Mouse (Mus musculus) embryo, embryonic 11.5 days (tissue): ENCODE measurements around the gene Hjurp.
"Not testable (repeated sequence)": the region's sequence is repeated elsewhere in the genome, so short reads cannot be mapped to it uniquely, and the experiment has no call there.

ENCODE experiments used
- DNase-seq: peaks from one replicate; pipeline ENCODE4 v3.0.0-alpha.2; 2012; ENCODE audit warnings: low read depth, low spot score

Hjurp gene

DNA sequence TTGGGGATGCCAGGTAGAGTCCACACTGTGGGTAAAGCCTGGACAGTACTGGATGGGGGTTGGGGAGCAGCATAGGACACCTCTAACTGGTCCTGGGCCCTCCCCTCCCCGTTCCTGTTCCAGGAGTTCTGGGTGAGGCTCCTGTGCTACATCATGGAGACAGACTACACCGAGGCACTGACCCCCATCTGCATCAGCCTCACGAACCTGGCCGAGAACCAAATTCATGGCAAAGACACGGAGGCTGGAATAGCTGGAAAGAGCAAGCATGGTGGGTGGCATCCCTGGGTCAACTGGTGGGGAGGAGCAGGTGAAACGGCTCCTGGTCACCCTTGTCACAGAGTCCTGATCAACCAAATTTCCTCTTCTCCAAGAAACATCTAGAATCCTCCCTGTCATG is 38.7 kb downstream of the Hjurp start:
- no peak for DNase-seq

DNA sequence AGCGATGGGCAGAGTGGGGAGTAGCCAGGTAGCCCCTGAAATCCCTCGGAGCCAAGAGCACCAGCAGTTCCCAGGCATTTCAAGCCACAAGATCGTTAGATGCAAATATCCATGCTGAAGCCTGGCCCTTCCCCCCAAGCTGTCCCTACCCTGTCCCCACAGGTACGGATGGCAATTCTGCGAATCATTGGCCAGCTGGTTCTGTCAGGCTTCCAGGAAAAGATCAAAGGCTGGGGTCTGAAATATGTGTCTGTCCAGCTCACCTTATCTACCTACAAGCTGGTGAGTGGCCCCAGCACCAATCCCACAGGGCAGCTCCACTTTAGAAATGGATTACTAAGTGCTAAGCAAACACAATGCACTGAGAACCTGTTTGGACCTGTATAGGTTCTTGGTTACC is 40.1 kb downstream of the Hjurp start:
- DNase-seq, result no peak

DNA sequence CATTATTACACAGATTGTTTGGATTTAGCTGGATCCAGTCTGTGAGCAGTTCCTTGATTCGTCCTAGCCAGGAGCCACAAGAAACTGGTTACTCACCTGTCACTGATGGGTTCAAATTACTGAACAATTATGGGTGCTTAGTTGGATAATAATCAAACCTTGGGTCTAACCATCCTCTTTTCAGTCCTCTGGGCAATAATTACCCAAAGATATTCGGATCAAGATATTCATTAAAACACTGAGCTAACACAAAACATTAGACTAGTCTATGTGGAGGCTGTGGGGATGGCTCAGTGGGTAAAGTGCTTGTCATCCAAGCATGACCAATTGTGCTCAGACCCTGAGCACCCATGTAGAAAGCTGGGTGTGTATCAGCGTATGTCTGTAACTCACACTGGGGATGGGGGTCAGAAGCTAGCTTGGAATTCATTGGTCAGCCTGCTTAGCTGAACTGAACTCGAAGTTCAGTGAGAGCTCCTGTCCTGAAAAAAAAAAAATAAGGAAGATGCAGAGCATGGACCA is 41.5 kb downstream of the Hjurp start:
- no peak for DNase-seq

DNA sequence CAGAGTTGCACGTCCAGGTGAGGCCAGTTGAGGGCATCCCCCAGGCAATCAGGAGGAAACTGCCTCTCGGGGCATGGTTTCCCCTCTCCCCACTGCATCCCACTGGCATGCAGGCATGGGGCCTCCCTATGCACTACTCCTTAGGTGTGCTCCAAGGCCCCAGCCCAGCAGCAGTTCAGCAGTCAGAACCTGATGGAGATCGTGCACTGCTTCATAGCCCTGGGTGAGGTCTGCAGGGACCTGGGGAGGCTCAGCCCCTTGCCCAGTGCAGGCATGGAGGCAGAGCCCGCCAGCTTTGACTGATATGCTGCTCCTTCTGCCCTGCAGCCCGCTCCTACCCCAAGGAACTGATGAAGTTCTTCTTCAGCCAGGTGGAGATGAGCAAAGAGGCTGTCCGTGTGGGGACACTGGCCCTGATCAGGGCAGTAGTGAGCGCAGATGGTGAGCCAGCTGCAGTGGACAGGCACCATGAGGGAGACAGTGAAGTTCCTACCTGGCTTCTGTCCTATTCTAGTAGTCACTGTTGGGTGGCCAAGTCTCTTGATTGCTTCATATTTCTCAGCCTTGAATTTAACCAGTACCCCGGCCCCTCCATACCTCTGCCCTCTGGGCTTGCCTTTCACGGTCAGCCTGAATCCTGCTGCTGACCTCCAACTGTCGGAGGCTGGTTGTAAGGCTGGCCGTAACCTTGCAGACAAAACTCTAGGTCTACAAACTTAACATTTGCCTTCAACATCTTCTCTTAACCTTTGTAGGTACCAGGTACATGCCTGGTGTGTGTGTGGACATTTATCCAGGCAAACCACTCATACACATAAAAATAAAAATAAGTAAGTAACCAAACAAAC is 42.2 kb downstream of the Hjurp start:
- DNase-seq, result no peak

DNA sequence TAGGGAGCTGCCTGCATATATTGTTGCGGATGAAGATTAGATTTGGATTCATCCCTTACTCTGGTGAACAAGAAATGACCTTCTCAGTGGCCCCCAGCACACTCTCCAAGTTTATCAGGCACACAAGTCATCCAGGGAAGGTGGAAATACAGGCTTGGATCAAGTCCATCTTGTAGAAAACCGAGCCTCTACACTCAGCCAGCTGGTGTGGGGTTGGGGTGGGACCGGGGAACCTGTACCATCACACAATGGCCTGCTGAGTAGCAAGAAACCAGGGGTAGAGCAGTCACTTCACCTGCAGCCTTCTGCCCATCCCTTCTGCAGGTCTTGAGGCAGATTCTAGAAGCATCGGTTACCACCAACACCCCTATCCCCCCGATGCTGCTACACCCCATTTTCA is 42.8 kb downstream of the Hjurp start:
- no peak for DNase-seq

DNA sequence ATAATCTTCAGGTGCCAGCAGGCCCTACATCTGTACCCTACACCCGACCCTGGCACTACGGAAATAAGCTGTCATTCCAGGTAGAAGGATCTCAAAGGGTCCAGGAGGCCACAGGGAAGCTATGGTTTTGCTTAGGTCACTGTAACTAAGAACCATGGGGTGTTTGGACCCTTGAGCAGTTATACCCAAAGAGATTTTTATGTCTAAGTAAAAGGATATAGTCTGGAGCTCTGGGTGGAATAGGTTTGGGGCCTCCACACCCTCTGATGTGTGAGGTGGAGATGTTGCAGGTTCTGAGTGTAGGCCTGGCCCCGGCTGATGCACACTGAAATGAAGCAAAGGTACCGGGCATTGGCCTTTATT is 43.2 kb downstream of the Hjurp start:
- DNase-seq, result no peak

DNA sequence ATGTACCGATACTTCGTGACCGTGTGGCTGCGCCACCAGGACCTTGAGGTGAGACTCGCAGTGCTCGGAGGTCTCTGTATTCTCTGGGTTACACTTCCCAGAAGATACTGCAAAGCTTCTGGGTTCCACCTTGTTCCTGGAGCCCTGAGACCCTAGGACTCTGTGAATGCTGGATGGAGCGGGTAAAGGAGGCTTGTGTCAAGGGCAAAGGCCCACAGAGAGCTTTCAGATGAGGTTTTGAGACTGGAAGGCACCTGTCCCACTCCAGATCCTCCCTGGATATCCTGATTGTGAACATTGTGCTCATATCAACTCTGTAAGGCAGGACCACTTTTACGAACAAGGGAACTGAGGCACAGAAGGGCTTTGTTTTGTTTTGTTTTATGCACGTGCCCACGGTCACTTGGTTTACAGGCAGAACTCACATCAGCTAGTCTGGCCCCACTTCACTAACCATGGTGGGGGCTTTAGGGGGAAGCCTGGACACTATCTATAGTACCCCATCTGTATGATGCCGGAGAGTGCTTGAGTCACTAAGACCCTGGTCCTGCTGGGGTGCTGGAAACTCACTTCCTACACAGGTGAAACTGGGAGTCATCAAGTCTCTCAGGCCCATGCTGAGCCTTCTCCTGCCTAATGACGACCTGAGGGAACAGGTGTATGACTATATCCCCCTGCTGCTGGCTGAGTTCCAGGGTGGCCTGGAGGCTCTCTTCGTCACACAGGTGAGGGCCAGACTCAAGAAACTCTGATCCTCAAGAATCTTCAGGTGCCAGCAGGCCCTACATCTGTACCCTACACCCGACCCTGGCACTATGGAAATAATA is 43.8 kb downstream of the Hjurp start:
- DNase-seq, result no peak

DNA sequence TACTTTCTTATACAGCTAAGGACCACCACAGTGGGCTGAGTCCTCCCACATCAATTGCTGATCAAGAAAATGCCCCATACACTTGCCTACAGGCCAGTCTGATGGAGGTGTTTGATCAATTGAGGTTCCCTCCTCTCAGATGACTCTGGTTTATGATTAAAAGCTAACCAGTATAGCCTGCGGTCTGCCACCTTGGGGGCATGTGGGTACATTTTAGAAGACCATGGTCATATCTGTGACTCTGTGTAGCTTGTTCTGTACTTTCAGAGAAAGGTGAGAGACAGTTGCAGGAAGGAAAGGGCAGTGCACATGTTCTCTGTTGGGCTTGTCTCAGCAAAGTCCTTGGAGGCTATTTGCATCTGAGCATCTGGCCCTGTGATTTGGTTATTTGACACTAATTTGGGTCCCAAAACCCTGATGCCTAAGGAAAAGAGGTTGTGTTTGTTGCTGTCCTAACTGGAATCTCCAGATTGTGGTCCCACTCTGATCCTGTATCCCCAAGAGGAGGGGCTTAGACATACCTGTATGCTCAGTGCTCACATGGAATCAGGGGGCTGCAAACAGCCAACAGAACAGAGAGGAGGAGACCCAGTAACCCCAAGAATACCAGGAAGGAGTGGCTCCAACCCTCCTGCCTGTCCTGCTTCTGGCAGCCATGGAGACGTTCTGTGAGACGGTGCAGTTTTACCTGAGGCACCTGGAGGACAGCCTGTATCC is 44.6 kb downstream of the Hjurp start:
- no peak for DNase-seq

DNA sequence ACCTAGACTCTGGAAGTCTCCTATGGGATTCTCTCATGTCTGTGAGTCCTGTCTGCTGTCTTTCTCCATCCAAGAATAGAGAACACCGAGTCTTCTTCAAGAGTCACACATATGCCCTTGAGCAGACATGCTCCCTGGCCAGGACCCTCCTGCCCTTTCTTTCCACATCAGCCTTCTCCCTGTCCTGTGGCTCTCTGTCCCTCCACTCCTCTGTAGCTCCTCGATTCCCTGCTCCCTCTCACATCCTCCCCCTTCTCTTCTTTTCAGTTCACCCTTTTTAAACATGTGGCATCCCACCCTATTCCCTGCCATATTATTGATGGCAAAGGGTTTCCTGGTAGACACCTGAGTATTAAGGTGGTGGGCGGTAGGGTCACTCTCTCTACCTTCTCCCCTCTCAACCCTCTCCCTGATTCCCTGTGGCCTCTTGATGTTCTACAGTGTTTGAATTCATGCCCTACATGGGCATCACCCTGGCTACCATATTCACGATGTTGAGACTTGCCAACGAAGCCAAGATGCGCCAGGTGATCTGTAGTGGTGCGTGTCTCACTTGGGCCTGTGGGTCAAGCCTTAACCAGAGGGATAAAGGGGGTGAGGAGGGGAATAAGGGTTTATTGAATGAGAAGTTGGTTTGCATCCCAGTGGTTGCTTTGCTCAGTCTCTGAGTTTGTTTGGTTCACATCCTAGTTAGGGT is 45.5 kb downstream of the Hjurp start:
- DNase-seq, result no peak

DNA sequence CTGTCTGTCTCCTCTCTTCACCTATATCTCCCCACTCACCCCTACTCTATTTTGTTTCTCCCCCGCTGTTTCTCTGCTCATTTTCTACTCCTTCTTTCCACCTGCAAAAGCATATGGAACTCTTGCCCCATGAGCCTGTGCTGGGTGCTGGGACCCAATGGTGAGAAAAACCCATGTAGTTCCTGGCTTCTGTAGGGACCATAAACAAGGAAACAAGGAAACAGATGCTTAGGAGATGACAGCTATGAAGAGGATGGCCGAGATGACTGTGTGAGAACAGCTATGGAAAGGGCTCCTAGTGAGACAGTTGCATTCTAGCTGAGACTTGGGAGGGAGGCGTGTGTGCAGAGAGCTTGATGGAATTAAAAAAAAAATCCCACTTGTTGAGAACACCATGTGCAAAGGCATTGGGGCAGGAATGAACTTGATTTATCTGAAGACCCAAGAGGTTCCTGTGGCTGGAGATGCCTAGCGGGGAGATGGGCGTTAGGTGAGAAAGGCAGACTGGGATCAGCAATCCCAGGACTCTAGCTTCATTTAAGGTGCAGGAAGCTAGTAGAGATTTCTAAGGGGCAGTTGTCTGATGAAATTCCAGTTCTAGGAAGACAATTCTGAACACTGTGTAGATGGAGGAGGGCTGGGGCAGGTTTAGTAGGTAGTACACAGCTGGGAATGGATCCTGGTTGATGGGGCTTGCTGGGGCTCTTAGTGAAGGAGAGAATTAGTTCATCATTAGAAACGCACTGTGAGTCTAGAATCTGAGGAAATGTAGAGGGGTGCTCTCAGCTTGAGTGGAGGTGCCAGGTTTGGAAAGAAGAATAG is 46.2 kb downstream of the Hjurp start:
- DNase-seq, result no peak

DNA sequence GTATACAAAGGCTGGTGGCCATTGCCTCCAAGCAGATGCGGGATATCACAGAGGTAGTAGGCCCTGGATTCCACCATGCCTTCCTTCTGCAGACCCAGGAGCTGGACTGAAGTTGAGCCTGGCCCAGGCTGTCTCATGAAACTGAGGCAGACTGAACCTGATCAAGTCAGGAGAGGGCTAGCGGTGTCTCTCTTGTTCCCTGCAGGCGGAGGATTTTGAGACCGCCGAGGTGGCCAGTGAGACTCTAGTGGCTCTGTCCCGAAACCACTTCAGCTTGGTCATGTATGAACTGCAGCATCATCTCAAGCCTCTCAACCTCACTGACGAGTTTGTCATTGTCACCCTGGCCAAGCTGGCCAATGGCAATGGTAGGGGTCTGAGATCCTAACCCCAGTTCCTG is 47.0 kb downstream of the Hjurp start:
- no peak for DNase-seq

DNA sequence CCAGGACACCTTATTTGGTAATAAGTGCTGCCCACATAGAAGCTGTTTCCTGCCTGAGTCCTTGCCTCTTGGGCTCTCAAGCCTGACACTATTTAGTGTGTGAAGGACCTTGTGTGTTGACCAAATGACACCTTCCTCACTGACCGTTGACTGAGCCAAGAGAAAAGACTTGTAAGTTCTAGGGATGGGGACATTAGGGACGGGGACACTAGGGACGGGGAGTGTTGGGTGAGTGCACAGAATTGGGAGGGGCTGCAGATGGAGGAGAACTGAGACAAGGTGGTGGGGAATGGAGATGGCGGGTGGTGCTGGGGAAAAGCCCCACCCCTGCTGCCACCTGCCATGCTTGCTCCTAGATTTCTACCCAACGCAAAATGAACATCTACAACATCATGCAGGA is 47.4 kb downstream of the Hjurp start:
- DNase-seq, result no peak

DNA sequence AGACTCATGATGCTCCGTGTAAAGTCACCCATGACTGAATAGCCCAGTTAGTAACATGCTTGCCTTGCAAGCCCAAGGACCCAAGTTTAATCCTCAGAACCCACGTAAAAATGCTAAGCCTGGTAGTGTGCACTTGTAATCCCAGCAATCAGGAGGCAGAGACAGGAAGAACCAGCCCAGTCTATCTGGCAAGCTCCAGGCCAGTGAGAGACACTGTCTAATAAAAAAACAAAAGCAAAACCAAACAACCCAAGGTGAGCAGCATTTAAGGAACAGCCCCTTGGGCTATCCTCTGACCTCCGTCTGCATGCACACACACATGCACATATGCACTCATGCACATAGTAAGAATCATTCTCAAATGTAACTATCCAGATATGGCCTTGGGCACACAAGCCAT is 47.9 kb downstream of the Hjurp start:
- no peak for DNase-seq

DNA sequence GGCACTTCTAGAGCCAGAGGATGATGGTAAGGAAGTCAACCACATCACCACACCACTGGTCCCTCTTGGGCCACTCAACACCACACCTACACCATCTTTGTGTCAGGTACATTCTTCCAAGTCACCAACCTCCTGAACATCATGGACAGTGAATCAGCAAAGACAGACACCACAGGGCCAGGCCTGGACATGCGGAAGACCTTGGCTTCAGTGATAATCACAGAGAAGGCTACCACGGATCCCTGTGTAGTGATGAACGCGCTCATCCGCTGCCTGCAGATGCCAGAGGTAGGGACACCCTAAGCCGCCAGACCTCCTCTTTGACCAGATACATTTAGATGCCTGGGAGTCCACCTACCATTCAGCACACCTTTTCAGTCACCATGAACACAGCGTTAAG is 49.3 kb downstream of the Hjurp start:
- no peak for DNase-seq

DNA sequence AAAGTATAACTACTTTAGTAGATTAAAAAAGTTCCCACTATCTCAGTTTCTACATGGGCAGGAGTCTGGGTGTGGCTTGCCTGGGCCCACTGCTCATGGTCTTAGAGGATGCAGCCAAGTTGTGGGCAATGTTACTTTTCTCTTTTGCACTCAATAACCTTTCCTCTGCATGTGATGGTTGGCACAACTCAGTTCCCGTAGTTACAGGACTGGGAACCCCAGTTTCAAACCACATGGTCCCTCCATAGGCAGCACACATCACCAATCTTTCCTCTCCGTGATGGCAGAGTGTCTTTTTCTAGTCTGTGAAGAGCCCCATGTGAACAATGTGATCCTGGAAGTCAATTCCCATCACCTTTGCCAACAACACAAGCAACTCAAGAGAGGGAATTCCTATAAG is 50.0 kb downstream of the Hjurp start:
- no peak for DNase-seq

DNA sequence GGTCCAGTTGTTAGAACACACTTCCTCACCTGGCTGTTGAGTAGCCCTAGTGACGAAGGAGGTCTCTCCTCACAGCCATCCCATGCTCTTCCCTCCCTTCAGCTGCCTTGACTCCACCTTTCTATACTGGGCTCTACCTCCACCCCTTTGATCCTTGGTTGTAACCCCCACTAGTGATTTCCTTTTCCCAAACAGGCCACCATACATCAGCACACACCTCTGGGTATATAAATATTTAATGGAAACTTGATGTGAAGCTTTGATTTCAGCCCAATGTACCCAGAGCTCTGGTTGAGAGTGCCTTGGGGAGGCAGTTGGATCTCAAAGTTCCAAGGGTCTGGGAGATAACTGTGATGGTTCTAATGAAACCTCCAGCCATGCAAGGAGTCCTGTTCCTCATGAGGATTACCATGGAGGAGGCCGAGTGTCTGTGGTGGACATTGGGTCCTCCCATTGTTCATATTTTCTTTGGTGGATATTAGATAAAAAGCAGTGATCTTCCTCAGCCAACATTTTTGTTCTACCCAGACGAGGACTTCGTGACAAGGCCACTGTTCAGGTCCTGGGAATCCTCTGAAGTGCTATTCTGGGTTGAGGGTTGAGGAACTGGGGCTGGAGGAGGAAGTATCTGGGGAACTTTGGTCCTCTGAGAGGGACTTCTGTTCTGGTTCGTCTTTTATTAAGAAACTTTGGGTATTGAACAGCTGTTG is 50.6 kb downstream of the Hjurp start, which contains the start of gene Mroh2a:
Gene Mroh2a (plus strand): TSS at position 317 of the 710 bp plus-strand sequence.
- DNase-seq, result no peak

DNA sequence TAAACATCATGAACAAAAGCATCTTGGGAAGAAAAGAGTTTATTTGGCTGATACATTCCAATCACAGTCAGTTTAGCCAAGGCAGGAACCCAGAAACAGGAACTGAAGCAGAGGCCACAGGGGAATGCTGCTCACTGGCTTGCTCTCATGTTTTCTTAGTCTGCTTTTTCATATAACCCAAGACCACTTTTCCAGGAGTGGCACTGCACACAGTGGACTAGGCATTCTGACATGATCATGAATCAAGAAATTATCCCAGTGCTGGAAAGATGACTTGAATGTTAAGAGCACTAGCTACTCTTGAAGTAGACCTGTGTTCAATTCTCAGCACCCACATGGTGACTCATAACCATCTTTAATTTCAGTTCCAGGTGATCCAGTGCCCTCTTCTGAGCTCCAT is 51.7 kb downstream of the Hjurp start:
- DNase-seq, result no peak

DNA sequence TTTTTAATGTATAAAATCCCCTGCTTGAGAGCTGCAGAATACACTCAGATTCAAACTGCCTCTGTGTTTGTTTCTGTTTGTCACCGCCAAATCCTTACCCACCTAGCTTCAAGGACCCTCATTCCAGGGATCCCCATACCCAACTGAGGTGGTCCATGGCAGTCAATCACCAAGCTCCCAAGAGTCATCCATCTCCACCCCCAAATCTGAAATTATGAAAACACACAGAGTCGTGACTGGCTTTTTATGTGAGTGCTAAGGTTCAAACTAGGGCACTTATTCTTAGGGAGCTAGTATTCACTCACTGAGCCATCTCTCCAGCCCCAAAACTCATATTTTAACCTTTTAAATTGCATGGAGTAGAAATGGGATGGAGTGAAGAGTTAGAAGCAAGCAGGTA is 52.1 kb downstream of the Hjurp start:
- not testable (repeated sequence) for DNase-seq

DNA sequence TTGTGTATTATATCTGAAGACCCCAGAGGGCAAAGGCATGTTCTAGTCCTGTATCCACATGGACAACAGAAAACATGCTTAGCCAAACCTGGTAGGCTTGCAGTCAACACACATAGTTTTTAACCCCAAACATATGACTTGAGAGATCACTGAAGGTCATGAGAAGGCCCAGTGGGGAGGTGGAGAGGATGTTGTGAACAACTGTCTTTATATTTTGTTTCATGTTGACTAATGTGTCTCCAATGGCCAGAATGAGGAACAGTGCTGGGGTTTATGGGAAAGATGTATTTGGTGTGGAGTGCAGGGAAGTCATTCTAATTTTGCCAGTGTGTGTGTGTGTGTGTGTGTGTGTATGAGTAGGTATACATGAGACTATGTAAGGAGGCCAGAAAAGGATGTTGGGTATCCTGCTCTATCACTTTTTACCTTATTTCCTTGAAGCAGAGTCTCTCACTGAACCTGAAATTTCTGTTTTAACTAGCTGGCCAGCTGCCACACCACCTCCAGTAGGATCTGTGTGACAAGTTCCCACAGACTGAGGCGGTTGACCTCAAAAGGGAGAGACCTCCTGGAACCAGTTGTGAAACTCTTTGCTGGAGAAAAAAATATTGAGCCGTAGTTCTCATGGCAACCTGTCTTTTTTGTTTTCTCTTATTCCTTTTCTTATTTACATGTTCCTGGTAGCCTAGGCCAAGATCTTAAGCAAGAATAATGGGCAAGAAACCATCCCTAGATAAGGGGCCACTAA is 53.2 kb downstream of the Hjurp start:
- DNase-seq, result no peak
